7 mouse cellular contexts compared by ENCODE assay signal in the genomic region with DNA sequence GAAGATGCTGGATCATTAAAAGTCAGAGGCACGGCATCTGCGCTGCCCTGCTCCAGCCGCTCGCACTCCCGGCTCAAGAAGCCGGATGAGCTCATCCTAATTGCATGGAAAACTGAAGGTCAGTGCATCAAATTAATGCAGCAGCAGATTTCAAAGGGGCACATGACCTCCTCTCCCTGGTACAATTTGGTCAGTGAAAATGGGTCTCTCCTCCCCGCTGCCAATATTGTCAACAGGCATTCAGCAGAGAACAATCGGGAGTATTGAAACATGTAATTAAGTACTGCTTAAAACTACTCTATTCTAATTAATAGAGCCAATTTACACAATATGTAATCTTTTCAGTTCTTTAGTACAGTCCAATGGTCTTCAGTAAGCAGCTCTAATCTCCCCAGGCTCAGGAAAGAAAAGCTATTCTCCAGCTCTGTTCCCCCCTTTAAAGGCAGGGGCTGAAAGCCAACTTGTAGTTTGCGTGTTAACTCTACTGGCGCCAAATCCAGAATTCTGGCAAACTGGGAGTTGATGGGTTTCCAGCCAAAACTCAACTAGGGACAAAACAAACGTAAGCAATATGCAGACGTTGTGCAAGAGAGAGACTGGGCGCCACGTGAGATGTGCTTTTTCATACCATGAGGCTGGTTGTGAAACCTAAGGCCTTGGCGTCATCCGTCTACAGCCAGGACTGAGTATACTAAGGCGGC.
DNase-seq lines count a peak whose midpoint lies in the region.

No protein-coding gene starts in this region.

- peak; percentile 59 for DNase-seq in adrenal gland, adult 2 months
- peak; percentile 58 for DNase-seq in brain, adult 2 months (ENCODE audit: low read depth, low spot score)
- peak; percentile 24 to 37 for DNase-seq in heart, postnatal 14 days
- peak; percentile 76 for DNase-seq in lung, postnatal 14 days
- DNase-seq in natural killer cell, adult 2 months (ENCODE audit: low spot score in 2 of 2) = no peak
- no peak for DNase-seq in frontal cortex, postnatal 25 days (ENCODE audit: low spot score in 2 of 2)
- no peak for DNase-seq in cerebellum, adult 9-10 months

- intact Hi-C loops in heart, postnatal 14 days (cut with DNase I) = loop anchor here (5.0 kb wide), 1 partner anchor 650 kb away; no protein-coding TSS in a partner anchor

Comparison
In these comparisons a context has a peak if more than half of its experiments do, and no peak if none do; other contexts are left out.
1. DNase-seq: peak in adrenal gland, adult 2 months (single experiment), brain, adult 2 months (single experiment), heart, postnatal 14 days (2 of 2) and lung, postnatal 14 days (single experiment); none in natural killer cell, adult 2 months (0 of 2), frontal cortex, postnatal 25 days (0 of 2) and cerebellum, adult 9-10 months (single experiment).